Mouse (Mus musculus) left cerebral cortex, adult 18-20 months (tissue): ENCODE data around the gene Psme2. TPM values are rescaled to one million over a fixed set of nuclear protein-coding genes. Genes with fewer than 3 reads are reported as not detected.

Experiments
- DNase-seq, 2 experiments: peaks; one replicate each; pipeline ENCODE4 v3.0.0; 2021 to 2022; ENCODE audit warnings: low spot score in 2 of 2, mixed read lengths in 1 of 2
- long read RNA-seq, 2 experiments: library from polyadenylated mRNA; stranded (forward); transcript quantifications; one replicate each; pipeline ENCODE4 v2.0.0; 2021
- total RNA-seq, 2 experiments: library from RNA; stranded (reverse); gene quantifications; 2 replicates each; pipeline ENCODE4 v1.2.3; 2021

Psme2 gene
- total RNA-seq = 10 to 100 TPM; 59.6 to 65.7 TPM
- long read RNA-seq, experiment 1, transcript Psme2-208 (11 exons, 962 nt) = major isoform, 30 of 34 reads
- long read RNA-seq, experiment 1, partial matches to known transcripts = 1 of 34 reads
- long read RNA-seq, experiment 1, other reads (novel, unspliced or antisense) = 1 of 34 reads
- long read RNA-seq, experiment 2, transcript Psme2-208 (11 exons, 962 nt) = major isoform, 24 of 31 reads
- long read RNA-seq, experiment 2, partial matches to known transcripts = 1 of 31 reads
- long read RNA-seq, experiment 2, other reads (novel, unspliced or antisense) = 2 of 31 reads

DNA sequence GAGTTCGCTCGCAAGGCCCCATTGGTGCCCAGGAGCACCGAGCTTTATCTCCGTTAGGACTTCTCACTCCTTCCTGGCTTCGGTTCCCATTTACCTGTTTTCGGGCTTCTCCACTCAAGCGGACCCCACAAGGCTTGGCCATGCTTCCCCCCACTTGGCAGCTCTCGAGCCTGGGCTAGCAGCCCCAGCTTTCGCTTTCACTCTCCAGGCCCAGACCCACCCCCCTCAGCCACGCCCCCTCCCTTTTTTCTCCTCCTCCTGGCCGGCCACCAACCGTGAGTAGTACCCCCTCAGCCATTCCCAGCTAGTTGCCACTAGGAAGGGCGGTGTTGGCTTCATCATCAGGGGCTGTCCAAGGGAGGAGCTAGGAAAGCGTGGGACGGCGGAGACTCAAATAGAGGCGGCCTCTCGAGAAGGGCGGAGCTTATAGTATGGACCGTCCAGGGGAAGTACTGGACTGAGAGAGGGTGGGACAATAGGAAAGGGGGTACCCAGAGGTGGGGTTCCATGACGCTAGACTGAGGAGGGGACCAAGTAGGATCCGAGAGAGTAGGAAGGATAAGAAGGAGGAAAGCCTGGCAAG, at the start of gene Psme2:
Psme2 (minus strand) TSS at position 366 of the 583 bp plus-strand sequence.
- DNase-seq = peak; percentile 85 to 90

DNA sequence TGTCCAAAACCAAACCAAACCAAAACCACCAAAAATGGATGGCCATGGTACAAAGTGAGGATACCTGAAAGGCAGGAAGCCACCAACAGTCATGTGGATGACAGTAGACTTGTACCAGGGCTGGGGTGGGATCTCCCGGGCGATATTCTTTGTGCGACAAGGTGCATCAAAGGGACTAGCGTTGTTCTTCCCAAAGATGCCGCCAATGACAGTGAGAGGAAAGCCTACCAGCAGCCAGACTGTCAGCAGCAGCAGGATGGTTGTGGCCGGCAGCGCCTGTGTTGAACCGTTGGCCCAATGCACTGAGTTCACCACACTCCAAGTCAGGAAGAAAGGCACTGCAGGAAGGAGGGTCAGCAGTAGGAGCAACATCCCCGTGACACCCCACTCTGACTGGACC, 46.9 kb upstream of the Psme2 start, which contains the start of gene Gm49378:
Gm49378 (minus strand) TSS at position 101 of the 400 bp plus-strand sequence.
- no peak for DNase-seq

DNA sequence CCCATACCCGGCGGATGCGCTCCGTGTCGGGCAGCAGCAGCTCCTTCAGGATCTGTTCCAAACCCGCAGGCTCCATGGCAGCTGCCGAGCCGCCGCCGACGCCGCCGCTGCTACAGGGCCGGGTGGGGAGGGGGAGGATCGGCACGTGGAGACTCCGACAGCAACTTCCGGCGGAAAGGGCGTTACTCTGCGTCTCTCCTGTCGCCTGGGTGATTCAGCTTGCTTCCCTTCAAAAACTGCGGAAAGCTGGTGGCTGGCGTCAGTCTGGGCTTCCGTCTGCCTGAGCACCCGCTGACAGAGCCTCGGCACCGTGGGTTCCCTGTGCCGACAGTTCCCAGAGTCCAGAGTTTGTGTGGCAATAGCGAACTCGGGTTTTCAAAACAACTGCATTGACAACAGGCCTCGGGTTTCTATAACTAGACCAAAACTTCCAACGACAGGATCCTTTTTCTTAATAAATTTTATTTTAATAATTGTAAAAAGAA, 44.7 kb upstream of the Psme2 start, which contains the start of gene Ipo4:
Ipo4 (minus strand) TSS at position 435 of the 485 bp plus-strand sequence.
- DNase-seq = peak; percentile 88 to 91

DNA sequence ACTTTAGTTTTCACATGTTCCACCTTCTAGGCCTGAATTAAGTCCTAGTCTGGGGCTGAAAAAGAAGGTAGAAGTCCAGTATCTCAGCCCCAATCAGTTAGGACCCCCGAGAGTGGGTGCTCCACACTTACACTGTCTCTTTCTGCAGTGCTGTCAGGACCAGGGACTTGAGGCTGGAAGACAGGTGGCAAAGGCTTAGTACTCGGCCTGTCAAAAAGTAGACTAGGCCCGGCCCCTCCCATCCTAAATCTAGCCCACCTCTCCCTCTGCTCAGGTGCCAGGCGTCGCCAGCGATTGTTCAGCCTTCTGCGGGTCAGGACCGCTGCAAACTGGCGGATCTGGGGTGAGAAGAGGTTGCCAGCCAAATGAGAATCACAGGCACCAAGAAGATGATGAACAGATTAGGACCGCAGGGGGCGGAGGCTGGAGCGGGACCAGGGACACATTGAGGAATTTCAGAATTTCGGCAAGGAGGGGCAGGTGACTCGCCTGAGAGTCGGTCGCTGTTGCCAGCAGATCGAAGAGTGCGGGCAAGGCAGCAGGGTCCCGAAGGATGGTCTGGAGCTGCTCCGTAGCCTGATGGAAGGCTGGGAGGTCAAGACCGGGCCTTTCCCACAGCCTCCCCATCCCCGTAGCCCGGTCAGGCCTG, 44.1 kb upstream of the Psme2 start:
- DNase-seq = peak; percentile 25 to 40

DNA sequence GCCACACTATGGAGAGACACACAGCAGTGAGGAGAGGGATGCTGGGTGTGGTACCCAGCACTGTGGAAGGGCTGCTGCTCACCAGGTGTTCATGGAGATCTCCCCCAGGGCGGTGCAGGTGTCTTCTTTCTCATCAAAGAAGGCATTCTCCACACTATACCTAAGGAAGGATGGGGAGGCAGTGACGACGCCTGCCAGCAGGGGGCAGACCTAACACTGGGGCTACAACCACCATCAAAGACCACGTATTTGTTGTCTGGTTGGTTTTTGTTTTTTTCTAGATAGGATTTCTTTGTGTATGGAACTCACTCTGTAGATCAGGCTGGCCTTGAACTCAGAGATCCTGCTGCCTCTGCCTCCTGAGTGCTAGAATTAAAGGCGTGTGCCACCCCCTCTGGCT, 38.4 kb upstream of the Psme2 start:
- DNase-seq = peak; percentile 35 to 36

DNA sequence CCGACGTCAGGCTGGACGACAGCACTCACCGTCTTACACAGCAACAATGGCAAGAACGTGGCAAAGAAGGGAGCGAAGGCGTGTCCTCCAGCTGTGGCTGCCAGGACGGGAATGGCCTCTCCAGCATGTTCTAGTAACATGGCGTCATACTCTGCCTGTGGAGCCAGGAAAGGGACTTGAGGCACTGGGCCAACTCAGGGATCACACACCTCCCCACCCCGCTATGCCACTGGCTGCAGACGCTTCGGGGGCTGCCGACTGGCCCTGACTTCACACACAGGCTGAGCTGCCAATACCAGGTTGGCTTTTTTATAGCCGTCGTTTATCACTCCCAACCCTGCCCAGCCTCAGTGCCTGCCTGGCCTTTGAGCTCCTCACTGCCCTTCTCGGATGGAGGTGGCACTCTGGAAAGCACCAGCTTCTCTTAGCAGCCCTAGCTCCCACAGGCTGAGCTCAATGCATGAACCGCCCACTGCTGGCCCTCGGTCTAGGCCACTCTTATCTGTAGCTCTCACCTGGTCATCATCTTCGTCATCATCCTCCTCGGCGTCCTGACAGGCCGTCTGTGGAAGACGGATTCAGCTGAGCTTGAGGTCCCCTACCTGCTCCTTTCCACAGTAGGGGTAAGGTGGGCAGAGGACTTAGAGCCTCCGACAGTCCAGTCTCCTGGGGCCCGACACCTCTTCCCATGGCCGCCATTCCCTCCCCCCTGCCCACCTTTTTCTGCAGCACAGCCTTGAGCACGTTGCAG, 37.3 kb upstream of the Psme2 start:
- no peak for DNase-seq

DNA sequence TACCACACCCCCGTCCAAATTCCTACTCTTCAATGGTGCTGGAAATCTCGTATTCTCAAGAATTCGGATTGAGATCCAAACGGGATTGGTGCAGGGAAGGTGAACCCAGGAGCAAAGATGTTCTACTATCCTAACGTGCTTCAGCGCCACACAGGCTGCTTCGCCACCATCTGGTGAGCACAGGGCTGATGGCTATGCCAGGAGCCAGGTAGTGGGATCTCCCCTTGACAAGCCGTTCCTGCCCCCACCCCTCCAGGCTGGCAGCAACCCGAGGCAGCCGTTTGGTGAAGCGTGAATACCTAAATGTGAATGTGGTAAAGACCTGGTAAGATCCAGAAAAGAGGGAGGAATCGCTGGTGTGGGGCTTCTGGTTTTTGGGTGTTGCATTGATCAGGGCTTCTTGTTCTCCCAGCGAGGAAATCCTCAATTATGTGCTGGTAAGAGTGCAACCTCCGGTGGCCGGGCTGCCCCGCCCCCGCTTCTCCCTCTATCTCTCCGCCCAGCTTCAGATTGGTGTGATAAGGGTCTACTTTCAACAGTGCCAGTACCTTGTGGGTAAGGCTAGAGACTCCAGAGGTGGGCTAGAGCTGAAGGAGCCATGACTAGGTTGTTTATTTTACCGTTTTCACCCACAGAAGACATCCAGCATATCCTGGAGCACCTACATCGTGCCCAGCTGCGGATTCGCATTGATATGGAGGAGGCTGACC, 27.7 kb upstream of the Psme2 start:
- DNase-seq = no peak

DNA sequence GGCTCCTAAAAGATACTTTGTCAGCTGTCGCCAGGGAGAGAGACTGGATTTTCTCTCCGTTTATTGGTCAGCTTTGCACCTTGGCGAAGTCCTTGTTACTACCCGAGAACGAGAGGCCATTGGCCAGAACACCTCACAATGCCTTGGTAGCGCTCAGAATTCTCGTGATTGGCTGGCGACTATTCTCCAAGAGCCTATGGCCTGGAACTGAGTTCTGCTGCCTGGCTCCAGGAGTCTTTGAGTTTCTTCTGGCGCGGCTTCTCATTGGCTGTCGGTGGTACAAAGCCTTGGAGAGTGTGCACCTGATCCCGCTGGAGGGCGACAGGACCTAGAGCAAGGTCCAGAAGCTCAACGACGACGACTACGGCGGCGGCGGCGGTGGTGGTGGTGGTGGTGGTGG, 26.9 kb upstream of the Psme2 start, which contains the start of gene Rec8:
Rec8 (plus strand) TSS at position 216 of the 400 bp plus-strand sequence.
- no peak for DNase-seq

DNA sequence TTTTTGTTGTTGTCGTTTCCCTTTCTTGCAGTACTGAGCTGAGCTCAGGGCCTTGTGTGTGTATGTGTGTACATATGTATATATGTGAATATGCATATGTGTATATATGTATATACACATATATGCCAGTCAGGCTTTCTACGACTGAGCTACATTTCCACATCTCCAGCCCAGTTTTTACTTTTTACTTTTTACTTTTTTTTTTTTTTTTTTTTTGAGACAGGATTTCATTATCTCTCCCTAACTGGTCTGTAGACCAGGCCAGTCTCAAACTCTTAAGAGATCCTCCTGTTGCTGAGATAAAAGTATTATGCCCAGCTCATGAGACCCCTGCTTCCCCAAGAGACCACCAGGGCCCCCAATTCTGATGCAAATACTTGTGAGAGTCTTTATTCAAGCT, 25.9 kb upstream of the Psme2 start:
- DNase-seq = no peak

DNA sequence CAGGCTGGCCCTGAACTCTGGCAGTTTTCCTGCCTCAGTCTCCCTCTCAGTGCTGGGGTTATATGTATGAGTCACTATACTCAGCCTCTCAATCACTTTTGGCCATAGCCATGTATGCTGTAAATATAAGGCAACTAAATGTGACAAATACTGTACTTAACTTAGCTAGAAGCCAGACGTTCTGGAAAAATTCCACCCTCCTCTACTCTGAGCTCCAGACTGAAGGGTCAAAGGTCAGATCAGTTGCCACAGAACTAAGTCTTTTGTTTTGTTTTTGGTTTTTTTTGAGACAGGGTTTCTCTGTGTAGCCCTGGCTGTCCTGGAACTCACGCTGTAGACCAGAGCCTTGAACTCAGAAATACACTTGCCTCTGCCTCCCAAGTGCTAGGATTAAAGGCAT, 25.0 kb upstream of the Psme2 start:
- DNase-seq = no peak

DNA sequence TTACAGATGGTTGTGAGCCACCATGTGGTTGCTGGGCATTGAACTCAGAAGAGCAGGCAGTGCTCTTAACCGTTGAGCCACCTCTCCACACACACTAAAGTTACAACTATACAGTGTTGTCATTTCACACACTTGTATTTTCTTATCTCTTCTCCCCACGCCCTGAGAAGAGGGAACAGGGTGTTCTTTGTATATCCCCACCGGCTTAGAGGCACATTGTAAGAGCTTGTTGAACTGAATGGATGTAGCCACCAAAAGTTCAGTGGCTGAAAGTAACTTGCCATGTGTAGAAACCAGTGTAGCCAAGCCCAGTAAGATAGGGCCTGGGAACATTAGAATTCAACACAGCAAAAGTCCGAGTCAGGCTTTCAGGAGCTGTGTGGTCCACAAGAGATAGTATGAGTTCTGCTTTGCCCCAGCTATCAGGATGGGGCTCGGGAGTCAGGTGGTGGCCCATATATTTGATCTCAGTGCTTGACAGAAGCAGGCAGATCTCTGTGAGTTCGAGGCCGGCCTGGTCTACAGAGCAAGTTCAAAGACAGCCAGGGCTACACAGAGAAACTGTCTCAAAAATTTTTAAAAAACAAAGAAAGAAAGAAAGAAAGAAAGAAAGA, 23.8 kb upstream of the Psme2 start:
- DNase-seq = no peak

DNA sequence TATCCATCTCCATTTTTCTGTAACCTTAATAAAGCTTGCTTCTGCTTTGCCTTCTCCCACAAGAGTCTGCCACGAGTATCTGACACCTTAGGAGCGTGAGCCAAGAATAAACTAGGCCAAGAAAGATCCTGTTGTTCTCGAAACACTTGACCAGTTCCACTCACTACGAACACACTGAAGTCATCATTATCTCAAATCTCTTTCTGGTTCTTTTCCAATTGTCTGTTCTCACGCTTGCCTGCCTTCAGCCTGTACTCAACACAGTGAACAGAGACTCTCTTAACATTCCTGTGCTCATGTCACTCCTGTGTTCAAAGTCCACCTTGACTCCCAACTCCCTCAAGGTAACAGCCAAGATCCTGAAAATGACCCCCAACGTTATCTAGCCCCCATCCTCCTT, 22.4 kb upstream of the Psme2 start:
- DNase-seq = no peak

DNA sequence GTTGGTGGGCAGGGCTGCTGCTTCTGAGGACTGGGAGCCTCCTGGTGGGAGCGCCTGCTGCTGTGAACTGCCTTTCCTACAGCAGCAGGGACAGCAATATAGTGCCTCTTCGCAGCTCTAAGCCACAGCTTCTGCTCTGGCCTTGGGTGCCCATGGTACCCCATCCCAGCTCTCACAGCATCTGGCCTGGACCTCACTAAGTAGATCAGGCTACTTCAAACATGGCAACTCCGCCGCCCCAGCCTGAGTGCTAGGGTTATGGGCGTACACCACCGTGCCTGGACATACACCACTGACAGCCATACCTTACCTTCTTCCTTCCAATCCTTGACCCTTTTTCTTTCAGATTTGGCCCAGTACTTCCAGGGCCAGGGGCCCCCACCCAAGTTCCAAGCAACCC, 17.4 kb upstream of the Psme2 start:
- no peak for DNase-seq

DNA sequence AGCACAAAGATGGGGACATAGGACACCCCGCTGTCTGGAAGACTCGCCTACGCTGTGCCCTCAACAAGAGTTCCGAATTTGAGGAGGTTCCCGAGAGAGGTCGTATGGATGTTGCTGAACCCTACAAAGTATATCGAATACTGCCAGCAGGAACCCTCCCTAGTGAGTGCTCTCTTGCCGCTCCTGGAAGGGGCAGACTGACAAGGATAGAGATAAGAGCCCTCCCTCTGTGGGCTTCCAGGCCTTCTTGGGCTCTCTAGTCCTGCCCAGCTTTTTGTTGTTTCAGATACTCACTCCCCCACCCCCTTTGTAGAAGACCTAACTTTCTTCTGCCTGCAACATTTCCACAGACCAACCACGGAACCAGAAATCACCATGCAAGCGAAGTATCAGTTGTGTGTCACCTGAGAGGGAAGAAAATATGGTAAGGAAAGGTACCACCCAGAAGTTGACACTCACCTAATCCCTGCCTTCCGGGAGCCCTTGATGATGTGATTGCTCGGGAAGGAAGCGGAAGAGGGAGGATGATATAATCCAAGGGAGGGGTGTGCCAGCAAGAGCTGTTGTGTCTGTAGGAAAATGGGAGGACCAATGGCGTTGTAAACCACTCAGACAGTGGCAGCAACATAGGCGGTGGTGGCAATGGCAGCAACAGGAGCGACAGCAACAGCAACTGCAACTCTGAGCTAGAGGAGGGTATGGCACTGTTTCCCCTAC, 15.0 kb upstream of the Psme2 start:
- no peak for DNase-seq

DNA sequence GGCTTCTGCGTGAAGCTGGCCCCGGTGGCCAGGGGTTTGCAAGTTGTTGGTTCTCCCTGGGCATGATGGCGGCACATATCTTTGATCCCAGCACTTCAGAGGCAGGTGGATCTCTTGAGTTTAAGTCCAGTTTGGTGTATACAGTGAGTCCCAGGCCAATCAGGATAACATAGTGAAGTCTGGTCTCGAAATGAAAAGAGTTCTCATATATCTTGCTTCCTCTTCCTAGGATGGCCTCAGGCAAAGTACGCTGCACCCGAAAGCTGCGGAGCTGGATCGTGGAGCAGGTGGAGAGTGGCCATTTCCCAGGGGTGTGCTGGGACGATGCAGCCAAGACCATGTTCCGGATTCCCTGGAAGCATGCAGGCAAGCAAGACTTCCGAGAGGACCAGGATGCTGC, 13.9 kb upstream of the Psme2 start:
- DNase-seq = no peak

DNA sequence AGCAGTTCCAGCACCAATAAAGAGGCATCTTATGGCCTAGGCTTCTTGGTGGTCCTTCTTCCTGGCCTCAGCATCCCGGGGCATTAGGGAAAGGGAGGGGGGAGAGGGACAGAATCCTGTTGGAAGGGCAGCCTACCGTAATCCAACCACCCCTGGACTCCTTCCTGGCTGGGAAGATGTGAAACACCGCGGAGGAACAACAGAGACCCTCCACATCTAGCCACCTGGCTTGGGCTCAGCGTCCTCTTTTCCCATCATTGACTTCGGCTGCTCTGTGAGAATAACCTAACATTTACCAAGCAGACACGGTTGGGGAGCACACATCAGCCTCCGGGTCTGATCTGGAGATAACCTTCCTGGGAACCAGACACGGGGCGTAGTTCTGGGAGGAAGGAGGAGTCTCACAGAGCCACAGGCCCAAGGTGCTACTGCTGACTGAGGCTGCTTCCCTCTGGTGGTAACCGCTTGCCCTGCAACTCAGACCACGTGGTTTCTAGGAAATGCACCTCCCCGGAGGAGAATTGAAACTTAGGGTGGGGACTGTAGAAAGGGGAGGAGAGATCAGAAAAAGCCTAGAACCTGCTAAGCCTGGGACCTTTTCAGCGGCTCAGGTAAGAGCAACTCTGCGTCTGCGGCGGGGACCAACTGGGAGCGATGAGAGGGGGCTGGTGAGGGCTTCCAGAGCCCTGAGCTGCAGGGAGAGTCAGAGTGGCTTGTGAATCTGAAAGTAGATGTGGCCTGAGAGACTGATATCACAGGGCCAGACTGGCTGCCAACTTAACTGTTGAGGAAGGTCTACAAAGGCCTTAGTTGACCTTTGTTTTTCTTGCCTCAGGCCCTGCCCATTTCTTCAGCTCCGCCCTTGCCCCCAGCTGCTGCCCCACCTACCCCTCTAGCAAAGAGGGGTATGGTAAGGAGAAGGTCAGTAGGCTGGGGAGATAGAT, 13.0 kb upstream of the Psme2 start:
- DNase-seq = peak; percentile 84

DNA sequence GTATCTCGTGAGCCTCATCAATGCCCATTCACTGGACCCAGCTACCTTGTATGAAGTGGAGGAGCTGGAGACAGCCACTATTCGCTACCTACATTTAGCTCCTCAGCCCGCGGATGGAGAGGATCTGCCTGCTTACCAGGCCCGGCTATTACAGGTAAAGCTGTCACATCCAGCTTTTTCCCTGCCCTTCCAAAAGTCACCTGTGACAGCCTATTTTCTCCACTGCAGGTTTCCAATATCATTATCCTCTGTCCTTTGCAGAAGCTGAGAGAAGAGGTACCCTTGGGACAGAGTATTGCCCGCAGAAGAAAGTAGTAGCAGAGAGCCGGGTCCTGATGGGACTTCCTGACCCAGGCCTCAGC, 12.3 kb upstream of the Psme2 start, which contains the start of gene Irf9:
Irf9 (plus strand) TSS at position 301 of the 362 bp plus-strand sequence.
- no peak for DNase-seq
